Mouse (Mus musculus): Measurements from ENCODE around the gene Emid1.

- no peak for TF ChIP-seq CTCF (conservative IDR thresholded peaks at IDR 0.05; ENCODE audit: low read length)
- TF ChIP-seq NANOG (IDR thresholded peaks at IDR 0.05; ENCODE audit: borderline replicate concordance, low read length), result no peak
- no peak for TF ChIP-seq POU5F1 (IDR thresholded peaks at IDR 0.05; ENCODE audit: borderline replicate concordance, low read length)
These were observed 83.7 kb downstream of the Emid1 start for GRCm38 (mm10) chr11:5068126-5068971.
